Mouse (Mus musculus): ENCODE measurements around the gene Espnl.

The Espnl gene

DNA sequence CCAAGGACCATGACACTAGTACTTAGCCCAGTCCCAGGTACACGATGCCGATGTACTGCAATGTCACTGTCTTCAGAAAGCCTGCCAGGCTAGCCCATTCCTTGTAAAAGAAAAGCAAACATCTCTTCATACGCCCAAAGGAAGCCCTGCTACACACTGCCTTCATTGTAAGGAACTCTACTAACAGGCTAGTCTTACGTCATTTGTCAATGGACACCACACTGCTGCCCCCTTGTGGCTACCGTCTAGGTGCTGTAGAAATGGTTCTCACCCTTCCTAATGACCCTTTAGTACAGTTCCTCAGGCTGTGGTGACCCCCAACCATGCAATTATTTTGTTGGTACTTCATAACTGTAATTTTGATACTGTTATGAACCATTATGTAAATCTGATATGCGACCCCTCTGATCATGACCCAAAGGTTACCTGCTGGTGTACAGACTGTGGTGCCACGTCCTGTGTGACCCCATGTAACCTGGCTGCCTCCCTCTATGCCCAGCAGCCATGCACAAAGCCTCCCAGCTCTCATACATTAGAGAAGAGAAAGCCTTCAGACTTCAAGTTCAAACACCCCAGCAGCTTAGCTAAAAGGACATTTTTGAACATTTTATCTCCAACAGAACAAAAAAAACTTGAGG lies 58.7 kb downstream of the Espnl start:
- peak; percentile 84 for DNase-seq (ENCODE audit: low read depth, low spot score)

DNA sequence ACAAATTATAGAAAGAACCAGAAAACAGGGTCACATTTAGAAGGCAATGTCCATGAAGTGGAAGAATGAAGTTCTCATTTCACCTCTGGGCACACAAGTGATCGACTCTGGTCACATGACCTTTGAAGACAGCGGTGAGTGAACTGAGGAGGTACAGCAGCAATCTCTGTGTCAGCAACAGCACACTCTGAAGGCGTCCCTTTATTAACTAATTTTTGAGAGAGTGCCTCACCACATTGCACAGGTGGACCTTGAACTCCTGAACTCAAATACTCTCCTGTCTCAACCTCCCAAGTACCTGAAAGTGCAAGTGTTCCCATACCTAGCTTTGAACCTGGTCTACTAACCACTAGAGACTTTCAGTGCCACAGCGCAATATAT lies 59.2 kb downstream of the Espnl start:
- DNase-seq (ENCODE audit: low read depth, low spot score) = no peak

DNA sequence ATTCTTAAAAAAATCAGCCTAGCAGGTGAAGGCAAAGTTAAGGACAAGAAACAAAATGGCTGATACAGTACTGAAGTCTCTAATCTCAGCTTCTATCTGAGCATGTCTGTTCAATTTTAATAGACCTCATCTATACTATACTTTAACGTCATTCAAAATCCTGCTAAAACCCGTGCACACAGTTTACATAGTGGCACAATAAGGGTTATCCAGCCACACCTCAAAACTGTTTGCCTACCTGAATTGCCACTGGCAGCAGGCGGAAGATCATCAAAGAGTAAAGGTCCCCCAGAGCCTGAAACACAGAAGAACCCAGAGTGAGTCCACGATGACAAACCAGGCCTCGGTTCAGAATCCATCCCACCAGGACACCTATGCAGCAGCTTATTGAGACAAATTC lies 68.5 kb downstream of the Espnl start:
- no peak for DNase-seq (ENCODE audit: low read depth, low spot score)

DNA sequence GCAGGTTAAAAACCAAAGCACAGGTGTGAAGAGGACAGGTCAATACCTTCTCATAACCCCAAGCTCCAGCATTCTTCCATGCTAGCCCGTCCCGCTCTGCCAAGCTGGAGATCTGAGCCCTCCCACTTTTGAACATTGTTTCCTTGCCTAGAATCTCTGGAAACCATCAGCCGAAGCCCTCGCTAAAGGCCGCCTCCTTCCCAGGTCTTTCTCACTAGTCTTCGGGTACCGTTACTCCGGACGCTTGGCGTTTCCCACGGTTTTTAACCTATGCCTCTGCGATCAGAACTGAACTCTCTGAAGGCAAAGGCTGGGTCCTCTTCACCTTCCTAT lies 76.0 kb downstream of the Espnl start:
- DNase-seq (ENCODE audit: low read depth, low spot score) = no peak

Data from mesoderm, embryonic 11.5 days (tissue).